Mouse (Mus musculus) CH12.LX (cell line): ENCODE data around the gene Pitx2.

Experiments
- CHD2 ChIP-seq: IDR thresholded peaks from 2 replicates; pipeline ENCODE4 v1.6.1; 2011; ENCODE audit warnings: low read length, improper control_type of control experiment
- CTCF ChIP-seq, 2 experiments: IDR thresholded peaks in 1 of 2; conservative IDR thresholded peaks in 1 of 2; 2 replicates each; pipeline ENCODE4 v1.5.1; 2011 to 2012; ENCODE audit warnings: low read depth in 2 of 2, low read length in 2 of 2, improper control_type of control experiment in 1 of 2, inconsistent platforms in 1 of 2, mild to moderate bottlenecking in 1 of 2, moderate library complexity in 1 of 2
- MAFK ChIP-seq: IDR thresholded peaks from 2 replicates; pipeline ENCODE4 v1.6.1; 2011; ENCODE audit warnings: low read length, improper control_type of control experiment; ENCODE audit not compliant: insufficient replicate concordance
- MAX ChIP-seq: IDR thresholded peaks from 2 replicates; pipeline ENCODE4 v1.6.1; 2011; ENCODE audit warnings: low read length, improper control_type of control experiment
- NRF1 ChIP-seq: IDR thresholded peaks from 2 replicates; pipeline ENCODE4 v1.6.1; 2014; ENCODE audit warnings: low read depth, mild to moderate bottlenecking, inconsistent platforms, low read length, improper control_type of control experiment, moderate library complexity
- POLR2A ChIP-seq: IDR thresholded peaks from 2 replicates; pipeline ENCODE4 v1.6.1; 2011; ENCODE audit warnings: low read depth, mild to moderate bottlenecking, improper control_type of control experiment, low read length
- RAD21 ChIP-seq: IDR thresholded peaks from 2 replicates; pipeline ENCODE4 v1.6.1; 2011; ENCODE audit warnings: low read depth, mild to moderate bottlenecking, low read length, improper control_type of control experiment, moderate library complexity
- RCOR1 ChIP-seq: conservative IDR thresholded peaks from 2 replicates; pipeline ENCODE4 v1.6.1; 2012; ENCODE audit warnings: low read depth, mild to moderate bottlenecking, inconsistent platforms, low read length, improper control_type of control experiment
- TCF12 ChIP-seq: IDR thresholded peaks from 2 replicates; pipeline ENCODE4 v1.6.1; 2014; ENCODE audit warnings: low read depth, mild to moderate bottlenecking, inconsistent platforms, low read length, improper control_type of control experiment
- UBTF ChIP-seq: IDR thresholded peaks from 2 replicates; pipeline ENCODE4 v1.6.1; 2012; ENCODE audit warnings: low read depth, mild to moderate bottlenecking, inconsistent platforms, low read length, improper control_type of control experiment, moderate library complexity
- USF1 ChIP-seq: IDR thresholded peaks from 2 replicates; pipeline ENCODE4 v1.6.1; 2014; ENCODE audit warnings: low read depth, mild to moderate bottlenecking, inconsistent platforms, low read length, improper control_type of control experiment

DNA sequence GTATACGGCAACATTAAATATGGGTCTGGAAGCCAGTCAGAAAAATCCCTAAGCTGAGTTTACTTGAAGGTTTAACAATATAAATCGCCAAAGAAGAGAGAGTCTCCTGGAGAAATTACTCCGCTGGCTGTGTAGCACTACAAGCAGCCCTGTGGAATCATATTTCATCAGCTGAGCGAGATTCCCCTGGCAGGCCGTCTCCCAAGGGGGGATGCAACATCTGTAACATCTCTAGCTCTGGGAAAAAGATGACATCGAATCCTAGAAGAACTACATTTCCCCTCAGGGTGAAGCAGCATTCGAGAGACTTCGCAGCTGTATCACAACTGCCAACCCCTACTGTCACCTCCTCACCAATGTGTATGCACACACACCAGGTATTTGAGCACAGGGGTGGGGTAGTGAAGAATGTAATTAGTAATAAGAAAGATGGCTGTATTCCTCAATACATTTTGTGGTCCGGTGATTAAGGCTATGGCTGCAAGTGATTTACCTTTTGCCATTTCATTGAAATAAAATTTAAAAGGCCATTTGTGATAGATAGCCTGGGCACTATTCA lies 40.8 kb upstream of the Pitx2 start:
- TF ChIP-seq UBTF, result no peak
- no peak for TF ChIP-seq CTCF (conservative IDR thresholded peaks at IDR 0.05 in 1 of 2, IDR thresholded peaks at IDR 0.05 in 1 of 2; ENCODE audit: low read depth in 2 of 2, low read length in 2 of 2)
- no peak for TF ChIP-seq RCOR1
- TF ChIP-seq MAX, result no peak
- TF ChIP-seq POLR2A, result no peak
- no peak for TF ChIP-seq RAD21
- TF ChIP-seq USF1, result no peak
- no peak for TF ChIP-seq TCF12
- no peak for TF ChIP-seq NRF1
- TF ChIP-seq MAFK, result no peak
- TF ChIP-seq CHD2, result no peak
